Mouse (Mus musculus) left cerebral cortex, postnatal 10 days (tissue): ENCODE results near the gene Snd1. TPM values are rescaled to one million over a fixed set of nuclear protein-coding genes. Genes with fewer than 3 reads are reported as not detected.

Experiments
- DNase-seq, 2 experiments: peaks; one replicate each; pipeline ENCODE4 v3.0.0; 2021 to 2022; ENCODE audit warnings: low spot score in 2 of 2, mixed read lengths in 1 of 2; ENCODE audit errors: extremely low spot score in 1 of 2
- intact Hi-C: fragments of 180-260 bp; cut with DNase I; formaldehyde crosslinking; loops from one replicate; pipeline ENCODE4 v1.15.1; 2025
- total RNA-seq, 2 experiments: library from RNA; stranded (reverse); gene quantifications; 2 replicates each; pipeline ENCODE4 v1.2.3; 2021

Snd1 gene
- 100 to 1,000 TPM; 109 to 116 TPM for total RNA-seq

DNA sequence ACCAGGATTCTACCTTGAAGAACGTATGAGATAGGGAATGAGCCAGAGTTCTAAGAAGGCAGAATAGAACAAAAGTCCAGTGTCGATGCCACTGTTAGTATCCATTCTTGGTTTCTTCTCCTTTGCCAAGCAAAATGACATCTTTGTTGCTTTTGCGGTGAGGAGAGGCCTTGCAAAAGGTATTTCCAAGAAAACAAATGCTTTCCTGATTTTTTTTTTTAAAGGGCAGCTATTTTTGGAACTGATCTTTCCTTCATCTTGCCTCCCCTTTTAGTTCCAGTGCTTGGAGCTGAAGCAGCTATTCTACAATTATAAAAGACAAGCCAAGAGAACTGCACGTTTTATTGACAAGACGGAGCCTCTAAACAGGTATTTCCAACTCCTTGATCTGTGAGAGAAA lies at the start of gene Snd1:
Gene Snd1 (plus strand): TSS at position 301 of the 400 bp plus-strand sequence.
- intact Hi-C loops: no loop called here
- no peak for DNase-seq

- DNase-seq: no peak
- intact Hi-C loops: no loop called here
Observed at GRCm38 (mm10) chr6:28427096-28427839, 47.7 kb upstream of the Snd1 start, which contains the start of gene Fscn3. TSS of gene Fscn3 (plus strand) at chr6:28427789.

GRCm38 (mm10) chr6:28428290-28428689 lies 46.6 kb upstream of the Snd1 start, which contains the start of gene Gcc1:
TSS of gene Gcc1 (minus strand) at chr6:28428390.
- intact Hi-C loops: no loop called here
- DNase-seq: no peak

DNA sequence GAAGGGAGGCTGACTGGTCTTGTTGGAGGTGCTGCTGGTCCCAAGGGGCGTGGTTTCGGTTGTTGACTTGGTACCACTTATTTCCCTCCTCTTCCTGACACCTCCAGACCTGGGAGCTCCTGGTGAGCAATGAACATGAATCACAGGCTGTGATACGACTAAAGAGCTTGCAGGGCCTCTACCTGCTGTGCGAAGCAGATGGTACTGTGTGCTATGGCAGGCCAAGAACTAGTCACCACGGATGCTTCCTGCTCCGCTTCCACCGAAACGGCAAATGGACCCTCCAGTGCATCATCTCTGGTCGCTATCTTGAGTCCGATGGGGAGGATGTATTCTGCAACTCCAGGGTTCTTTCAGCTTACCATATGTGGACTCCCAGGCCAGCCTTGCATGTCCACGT lies 45.1 kb upstream of the Snd1 start:
- DNase-seq: no peak
- intact Hi-C loops: no loop called here

DNA sequence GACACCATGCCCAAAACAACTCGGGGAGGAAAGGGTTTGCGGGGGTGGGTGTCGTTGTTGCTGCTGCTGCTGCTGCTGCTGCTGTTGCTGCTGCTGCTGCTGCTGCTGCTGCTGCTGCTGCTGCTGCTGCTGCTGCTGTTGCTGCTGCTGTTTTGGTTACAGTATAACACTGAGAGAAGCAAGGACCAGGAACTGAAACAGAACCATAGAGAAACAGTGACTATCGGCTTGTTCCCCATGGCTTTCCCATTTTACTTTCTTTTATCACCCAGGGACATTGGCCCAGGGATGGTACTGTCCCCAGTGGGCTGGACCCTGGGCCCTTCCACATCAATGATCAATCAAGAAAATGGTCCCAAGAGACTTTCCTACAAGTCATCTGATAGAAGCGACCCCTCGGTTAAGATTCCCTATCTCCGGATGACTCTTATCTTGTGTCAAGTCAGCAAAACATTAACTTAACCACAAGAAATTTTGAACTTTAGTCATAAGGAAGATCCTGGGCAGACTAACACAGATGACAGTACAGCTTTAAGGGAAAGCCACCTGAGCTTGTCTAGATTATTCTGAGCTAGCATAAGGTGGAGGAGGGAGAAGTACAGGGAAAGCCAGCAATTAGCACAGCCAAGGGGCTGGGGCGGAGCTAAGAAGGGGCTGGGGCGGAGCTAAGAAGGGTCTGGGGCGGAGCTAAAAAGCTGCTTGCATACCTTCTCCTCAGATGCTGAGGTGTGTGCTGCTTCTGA lies 44.0 kb upstream of the Snd1 start:
- intact Hi-C loops: no loop called here

DNA sequence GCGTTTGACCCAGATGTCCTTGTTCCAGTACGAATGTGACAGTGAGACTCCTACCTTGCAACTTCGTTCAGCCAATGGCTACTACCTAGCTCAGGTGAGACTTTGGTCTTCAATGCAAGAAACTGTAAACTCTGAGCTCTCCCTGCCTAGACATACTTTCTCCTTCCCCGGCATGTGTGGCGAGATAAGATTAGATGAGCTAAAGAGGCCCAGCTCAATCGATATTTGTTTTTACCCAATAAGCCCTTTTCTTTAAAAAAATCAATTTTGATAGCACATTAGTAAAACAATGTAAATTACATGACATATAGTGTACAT lies 43.4 kb upstream of the Snd1 start:
- no peak for DNase-seq
- intact Hi-C loops: no loop called here

More for the DNA sequence above, 44.0 kb upstream of the Snd1 start:
- DNase-seq: no peak

DNA sequence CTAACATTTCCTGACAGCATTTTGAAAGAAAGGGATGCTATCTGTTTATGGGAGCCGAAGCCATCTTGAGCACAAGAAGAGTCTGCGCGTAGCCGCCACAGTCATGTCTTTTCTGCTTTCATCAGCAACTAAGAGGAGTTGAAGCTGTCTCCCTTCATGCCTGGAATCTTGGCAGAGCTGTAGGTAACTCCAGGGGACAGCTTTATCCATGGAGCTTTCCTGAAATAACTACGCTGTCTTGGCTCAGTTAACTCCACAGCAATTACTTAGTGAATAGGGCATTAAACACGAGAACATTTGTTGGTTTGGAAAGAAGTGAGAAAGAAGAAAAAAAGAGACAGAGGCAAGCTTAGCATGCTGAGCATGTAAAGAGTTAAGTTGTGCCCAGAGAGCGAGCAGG lies 27.0 kb upstream of the Snd1 start:
- DNase-seq: no peak

GRCm38 (mm10) chr6:28449253-28449652 lies 25.7 kb upstream of the Snd1 start, which contains the start of gene Pax4:
TSS of gene Pax4 (minus strand) at chr6:28449353.
- DNase-seq: no peak
- intact Hi-C loops: no loop called here

More for the DNA sequence above, 27.0 kb upstream of the Snd1 start:
- intact Hi-C loops: no loop called here

DNA sequence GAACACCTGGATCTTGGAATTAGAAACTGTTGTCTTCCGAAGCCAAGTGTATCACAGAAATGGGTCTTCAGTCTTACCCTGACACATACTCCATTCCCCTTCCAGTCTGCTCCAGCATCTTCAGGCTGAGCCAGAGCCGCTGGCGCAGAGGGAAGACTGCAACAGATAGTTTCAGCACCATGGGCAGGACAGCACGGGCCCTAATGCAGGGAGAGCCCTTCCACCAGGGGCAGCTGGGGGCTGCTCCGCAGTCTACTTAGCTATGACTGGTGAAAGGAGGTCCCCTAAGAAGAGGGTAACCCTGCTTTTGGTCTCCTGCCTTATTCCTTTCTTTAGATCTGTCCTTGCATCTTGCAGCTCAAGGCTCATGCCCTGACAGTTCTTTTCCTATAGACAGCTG lies 24.5 kb upstream of the Snd1 start:
- intact Hi-C loops: no loop called here
- no peak for DNase-seq

DNA sequence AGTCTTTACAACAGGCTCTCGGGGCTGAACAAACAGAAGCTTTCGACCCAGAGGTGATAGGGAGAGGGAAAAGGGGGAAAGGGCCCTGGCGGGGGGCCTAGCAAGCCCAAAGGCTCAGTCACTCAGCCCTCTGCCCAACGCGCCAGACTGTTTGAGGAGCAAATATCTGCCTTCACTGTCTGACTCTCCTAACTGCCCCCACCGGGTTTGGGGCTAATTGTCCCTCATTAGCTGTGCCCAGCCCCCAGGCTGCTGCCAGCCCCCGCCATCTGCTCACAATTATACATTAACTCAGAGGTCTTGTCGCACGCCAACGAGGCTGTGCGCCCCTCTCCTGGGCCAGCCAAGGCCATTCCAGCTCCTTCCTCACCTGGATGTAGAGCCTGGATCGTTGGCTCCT lies 24.0 kb upstream of the Snd1 start:
- DNase-seq: no peak
- intact Hi-C loops: no loop called here

DNA sequence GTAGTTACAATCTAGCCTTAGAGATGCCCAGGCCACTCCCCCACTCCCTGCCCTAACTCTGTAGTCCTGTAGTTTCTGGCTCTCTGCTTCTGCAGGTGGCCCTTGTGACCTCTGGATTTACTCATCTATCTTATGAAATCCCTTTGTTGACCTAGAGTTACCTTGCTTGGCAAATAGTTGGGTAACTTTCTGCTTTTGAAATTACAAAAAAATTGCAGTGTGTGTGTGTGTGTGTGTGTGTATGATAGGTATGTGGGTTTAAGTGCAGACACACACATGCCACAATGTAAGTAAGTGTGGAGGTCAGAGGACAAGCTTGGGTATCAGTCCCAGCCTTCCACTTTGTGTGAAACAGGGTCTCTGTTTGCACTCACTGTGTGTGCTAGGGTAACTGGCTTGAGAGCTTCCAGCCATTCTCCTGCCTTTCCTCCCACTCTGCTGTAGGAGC lies 15.7 kb upstream of the Snd1 start:
- no peak for DNase-seq
- intact Hi-C loops: no loop called here

GRCm38 (mm10) chr6:28460534-28460933 lies 14.4 kb upstream of the Snd1 start:
- intact Hi-C loops: no loop called here
- DNase-seq: peak; percentile 15 to 70

- intact Hi-C loops: no loop called here
Observed at GRCm38 (mm10) chr6:28464630-28465029, 10.3 kb upstream of the Snd1 start.

DNA sequence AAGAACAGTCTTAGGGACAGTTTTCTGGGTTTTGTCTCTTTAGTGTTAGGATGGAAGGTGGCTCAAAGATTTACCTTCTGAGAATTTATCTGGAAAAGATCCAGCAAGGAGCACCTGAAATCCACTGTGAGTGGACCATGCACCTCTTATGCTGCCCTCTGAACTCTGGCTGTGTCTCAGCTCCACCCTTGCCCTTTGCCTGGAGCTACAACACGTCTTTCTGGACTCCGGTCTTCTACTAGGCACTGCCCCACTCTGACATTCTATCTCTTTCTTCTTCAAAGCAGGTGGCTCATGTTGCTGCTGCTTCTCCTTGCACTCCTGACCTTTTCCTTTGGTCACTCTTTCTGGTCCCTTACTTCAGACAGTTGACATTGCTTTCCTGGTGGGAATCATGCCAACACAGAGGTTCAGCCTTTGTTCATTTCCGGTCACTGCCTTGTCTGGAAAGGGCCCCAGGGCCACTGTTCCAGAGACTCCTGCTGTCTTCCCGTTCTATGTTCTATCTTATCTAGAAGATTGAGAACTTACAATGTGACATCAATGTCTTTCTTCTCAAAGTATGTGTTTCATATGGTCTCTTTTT lies 4.8 kb upstream of the Snd1 start:
- intact Hi-C loops: no loop called here
- DNase-seq: no peak

More at GRCm38 (mm10) chr6:28464630-28465029, 10.3 kb upstream of the Snd1 start:
- no peak for DNase-seq

DNA sequence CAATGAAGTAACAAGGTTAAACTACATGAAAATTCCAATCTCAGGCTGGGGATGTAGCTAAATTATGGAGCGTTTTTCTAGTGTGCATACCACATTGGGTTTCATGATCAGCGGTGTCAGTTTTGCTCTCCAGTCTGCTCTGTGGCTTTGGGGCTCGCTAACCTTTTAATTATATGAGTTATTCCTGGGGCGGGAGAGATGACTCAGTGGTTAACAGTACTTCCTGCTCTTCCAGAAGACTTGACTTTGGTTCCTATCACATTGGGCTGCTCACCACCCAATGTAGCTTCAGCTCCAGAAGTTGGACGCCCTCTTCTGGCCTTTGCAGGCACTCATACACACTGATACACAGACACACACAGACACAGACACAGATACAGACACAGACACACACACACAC lies 4.3 kb upstream of the Snd1 start:
- no peak for DNase-seq
- intact Hi-C loops: no loop called here

DNA sequence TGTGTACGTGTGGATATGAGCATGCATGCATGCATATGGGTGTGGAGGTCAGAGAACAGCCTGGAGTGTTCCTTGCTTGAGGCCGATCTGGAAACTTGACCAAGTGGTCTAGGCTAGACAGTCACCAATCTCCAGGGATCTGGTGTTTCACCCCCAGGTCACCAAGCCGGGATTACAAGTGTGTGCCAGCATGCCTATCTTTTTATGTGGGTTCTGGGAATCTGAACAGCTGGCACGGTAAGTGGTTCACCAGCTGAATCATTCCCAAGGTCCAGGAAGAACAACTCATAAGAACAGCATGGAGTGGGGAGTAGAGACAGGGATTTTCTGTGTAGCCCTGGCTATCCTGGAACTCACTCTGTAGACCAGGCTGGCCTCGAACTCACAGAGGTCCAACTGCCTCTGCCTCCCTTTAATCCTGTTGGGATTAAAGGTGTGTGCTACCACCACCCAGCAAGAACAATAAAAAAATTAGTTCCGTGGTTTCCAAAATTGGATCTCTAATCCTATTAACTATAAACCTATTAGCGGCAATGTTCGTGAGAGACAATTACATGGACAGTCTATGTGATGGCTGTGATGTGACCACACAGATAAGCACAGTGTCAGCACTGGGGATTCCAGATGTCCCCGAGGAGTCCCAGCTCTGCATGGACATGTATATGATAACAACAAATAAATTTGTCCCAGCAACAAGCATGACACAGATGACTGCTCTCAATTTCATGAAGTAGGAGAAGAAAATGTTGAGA lies 3.5 kb upstream of the Snd1 start:
- intact Hi-C loops: no loop called here
- no peak for DNase-seq

DNA sequence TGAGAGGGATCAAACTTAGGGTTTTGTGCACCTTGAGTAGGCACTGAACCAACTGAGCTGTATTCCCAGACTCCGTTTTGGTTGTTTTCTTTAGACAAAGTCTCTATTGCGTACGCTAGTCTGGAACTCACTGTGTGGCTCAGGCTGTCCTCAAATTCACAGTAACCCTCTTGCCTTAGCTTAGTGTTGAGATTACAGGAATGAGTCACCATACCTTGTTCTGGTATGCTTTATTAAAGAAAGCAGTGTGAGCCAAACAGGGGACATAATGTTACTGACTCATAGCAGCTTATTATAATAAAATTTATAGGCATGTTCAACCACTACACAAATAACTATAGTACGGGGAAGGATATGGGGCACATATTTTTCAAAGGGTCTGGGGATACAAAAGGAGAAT lies 728 bp upstream of the Snd1 start:
- intact Hi-C loops: no loop called here
- DNase-seq: no peak

DNA sequence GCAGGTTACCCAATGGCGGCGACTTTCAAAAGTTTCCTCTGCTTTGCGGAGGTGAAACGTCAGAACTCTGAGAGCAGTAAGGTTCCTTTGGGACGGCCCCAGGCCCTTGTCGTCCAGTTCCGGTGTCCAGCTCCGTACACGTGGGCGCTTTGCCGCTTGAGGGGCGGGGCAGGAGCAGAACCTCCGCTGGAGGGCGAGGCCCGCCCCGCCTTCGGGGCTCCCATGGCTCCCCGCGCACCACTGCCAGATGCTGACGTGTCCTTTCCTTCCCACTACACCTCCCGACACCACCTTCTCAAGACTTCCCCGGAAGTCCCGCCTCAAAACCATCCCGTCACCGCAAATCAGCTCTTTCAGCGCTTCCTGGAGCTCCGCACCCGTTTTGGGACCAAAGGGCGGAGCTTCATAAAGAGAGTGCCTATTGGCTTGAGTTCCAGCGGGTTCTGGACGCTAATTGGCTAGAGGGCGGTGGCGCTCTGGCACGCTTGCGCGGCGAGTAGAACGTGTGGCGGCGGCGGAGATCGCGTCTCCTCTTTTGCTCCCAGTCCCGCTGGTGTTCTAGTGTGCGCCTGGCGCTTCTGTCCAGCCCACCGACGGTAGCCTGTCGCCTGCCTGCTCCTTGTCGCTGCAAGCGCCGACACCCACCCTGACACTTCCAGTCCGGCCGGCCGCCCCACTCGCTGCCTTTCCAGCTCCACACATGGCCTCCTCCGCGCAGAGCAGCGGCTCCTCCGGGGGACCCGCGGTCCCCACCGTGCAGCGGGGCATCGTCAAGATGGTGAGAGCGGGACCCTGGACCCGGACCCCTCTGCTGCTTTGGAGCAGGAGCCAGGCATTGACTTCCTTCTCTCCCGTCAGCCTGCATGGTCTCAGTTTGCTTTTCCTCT lies 5.2 kb downstream of the Snd1 start:
- peak; percentile 98 to 99 for DNase-seq
- intact Hi-C loops: no loop called here
